Mouse (Mus musculus): ENCODE measurements around the gene Stoml1. TPM values are rescaled to one million over a fixed set of nuclear protein-coding genes. Genes with fewer than 3 reads are reported as not detected.

The Stoml1 gene
- total RNA-seq, 2 experiments from 2014 or later, result 6.5 to 8.8 TPM

DNA sequence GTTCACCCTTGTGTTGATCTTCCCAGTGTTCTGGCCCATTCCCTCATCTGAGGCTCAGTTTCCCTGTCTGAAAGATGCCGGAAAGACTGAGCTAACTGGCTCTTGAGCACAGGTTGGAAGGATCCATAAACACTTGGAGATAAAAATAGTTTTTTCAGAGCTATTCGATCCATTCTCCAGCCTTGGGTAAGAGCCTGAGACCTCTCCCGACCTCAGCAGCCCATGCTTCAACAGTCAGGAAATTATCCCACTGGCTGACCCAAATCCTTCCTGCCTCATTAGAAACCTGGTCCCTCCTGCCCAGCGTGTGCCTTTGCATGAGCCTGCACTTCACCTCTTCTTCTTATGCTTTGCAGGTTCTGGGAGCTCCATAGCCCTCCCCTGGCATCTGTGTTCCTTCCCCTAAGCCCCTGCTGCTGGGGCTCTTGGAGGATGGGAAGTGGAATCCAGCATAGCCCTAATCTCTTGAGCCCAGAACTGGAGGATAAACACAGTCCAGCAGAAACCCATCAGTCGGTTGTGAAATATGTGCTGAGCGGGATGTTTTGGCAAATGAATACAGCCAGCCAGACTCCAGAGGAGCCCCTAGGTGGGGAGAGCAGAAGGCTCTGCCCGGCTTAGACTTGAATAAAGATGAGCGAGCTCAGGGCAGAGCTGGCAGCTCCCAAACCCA is 50.8 kb downstream of the Stoml1 start:
- DNase-seq, result no peak

DNA sequence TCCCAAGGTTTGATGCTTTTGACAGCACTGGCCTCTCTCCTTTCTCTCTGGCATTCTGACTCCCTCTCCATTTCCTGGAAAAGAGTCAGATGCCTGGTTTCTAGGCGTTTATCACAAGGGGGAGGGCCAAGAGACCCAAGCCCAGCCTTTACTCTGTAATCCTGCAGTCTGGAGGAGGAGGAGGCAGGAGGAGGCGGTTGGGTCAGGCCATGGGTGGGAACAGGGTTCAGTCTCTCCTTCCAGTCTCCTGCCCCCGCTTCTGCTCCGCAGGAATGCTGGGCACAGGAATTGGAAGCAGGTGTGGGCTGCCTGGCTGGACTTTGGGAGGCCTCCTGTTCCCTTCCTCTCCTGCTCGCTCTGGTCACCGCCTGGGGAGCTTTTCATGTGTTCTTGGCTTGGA is 52.7 kb downstream of the Stoml1 start:
- no peak for DNase-seq

DNA sequence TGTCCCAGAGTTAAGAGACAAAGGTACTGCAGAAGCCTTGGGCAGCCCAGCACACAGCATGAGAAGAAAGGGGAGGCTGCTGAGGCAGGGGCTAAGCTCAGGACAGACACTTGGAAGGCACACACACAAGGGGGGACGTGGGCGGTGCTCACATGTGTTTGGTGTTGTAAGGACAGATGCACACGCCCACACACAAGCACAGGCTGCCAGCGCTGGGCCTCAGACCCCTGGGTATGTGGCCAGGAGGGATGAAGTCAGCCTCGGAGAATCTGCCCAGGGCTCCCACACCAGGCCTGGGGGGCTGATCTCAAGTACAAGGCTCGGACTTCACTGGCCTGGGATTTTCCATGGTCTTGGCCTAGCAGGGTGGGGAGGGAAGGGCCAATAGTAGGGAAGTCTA is 55.4 kb downstream of the Stoml1 start:
- peak; percentile 82 for DNase-seq

DNA sequence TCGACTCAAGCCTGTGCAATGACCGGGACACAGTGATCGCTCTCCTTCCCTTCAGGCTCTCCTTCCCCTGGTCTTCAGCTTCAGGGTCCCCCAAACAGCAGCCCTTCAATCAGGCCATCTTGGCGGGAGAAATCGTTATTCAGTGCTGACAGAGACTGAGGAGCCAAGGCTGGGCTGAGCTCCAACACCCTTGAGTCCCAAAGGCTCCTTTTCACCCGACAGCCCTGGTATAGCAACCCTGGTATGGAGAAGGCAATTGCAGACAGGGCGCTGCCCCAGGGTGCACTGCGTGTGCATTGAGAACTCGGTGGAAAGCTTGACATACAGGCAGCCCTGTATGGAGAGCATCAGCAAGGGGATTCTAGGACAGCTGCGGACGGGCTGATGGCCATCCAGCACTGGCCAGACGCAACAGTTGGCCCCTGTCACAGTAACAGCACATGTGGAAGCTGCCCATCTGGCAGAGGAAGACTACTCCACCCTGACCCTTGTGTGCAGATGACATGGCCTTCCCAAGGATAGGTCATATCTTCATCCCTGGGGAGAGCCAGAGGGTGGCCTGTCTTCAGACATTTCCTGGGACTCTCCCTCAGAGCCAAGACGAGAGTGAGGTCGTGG is 57.2 kb downstream of the Stoml1 start:
- peak; percentile 72 for DNase-seq

DNA sequence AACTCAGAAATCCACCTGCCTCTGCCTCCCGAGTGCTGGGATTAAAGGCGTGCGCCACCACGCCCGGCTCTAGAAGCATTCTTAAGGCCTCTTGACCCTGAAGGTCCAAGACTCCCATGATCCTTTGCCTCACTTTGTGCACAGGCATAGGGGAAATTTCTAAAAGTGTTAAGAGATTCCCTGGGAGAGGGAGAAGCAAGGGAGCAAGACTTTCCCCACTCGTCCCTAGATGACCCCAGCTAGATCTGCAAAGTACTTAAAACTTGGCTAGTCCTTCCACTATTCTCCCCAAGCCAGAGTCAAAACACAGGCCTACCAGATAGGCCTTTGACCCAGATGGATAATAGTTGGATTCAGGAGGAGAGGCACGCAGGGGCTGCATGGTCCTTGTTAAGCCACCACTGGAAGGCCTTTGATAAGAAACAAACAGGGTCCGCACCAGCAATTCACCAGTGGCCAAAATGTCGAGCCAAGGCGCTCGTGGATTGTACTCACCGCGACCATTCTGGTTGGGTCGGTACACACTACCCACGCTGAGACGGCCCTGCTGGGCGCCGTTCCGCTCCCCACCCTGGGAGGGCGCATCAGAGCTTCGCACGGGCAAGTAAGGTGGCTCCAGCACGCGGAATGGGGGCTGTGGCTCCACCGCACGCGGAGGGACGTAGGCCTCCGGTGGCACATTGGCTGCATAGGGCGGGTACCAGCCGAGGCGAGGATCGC is 58.4 kb downstream of the Stoml1 start:
- no peak for DNase-seq

Small RNA genes within 50 kb of the gene (microRNA-seq; reads per million reads assigned to microRNA genes)
- 0 reads per million in 2 experiments for gene Mir6385 (ENCODE audit: borderline replicate concordance in 2 of 2)

Other genes with a start within 250 kb of the Stoml1 start
- gene Cyp11a1, start 246.8 kb upstream of the Stoml1 start, total RNA-seq (2021), result under 1 TPM; 0.15 to 0.32 TPM
- under 1 TPM; 0.38 to 0.41 TPM for gene Stra6, start 189.4 kb upstream of the Stoml1 start, total RNA-seq (2021)
- not detected for gene Ccdc33, start 134.3 kb upstream of the Stoml1 start, total RNA-seq (2021)
- 10 to 100 TPM; 29.4 to 35.7 TPM for gene Islr, start 48.9 kb upstream of the Stoml1 start, total RNA-seq (2021)
- gene Islr2, start 48.8 kb upstream of the Stoml1 start, total RNA-seq (2021), result 1 to 10 TPM; 4.2 to 4.6 TPM
- 1 to 10 TPM; 3.5 to 4.6 TPM for gene Pml, start 3.4 kb upstream of the Stoml1 start, total RNA-seq (2021)
- 10 to 100 TPM; 19.1 to 28.7 TPM for gene Loxl1, start 60.0 kb downstream of the Stoml1 start, total RNA-seq (2021)
- not detected for gene Tbc1d21, start 117.3 kb downstream of the Stoml1 start, total RNA-seq (2021)
- gene Insyn1, start 235.4 kb downstream of the Stoml1 start, total RNA-seq (2021), result 10 to 100 TPM; 11.1 to 12.3 TPM